Mouse (Mus musculus): ENCODE results near the gene Rnf167. TPM values are rescaled to one million over a fixed set of nuclear protein-coding genes. Genes with fewer than 3 reads are reported as not detected.

Rnf167 gene
- total and polyA plus RNA-seq, 3 experiments: 23.5 to 31.7 (median 25.5) TPM

GRCm38 (mm10) chr11:70663101-70663500, 16.1 kb downstream of the Rnf167 start:
- Histone ChIP-seq H3K9me3 (replicated peaks; ENCODE audit: low read length) (no peaks in the 10 kb centered on the region), H3K79me2 (replicated peaks; ENCODE audit: control insufficient read depth, extremely low read depth, insufficient read depth, poor library complexity, severe bottlenecking) (peaks cover 19% of the 10 kb centered on the region), H3K4me3 (replicated peaks in 1 of 3; ENCODE audit: low read depth in 2 of 3, low read length in 2 of 3, poor library complexity in 1 of 3) (no peak overlapping the region), H3K27ac (ENCODE audit: insufficient read depth, low read depth) (no peak overlapping the region), H3K36me3 (replicated peaks in 1 of 2; ENCODE audit: control insufficient read depth in 1 of 2, insufficient read depth in 1 of 2, low read length in 1 of 2) (peaks cover 46 to 91% of the 10 kb centered on the region in 2 experiments), H3K4me1 (ENCODE audit: control insufficient read depth in 1 of 2, insufficient read depth in 2 of 2) (peaks cover 10 to 25% of the 10 kb centered on the region in 2 experiments), H3K9ac (ENCODE audit: insufficient read depth, low read depth) (no peak overlapping the region), H3K4me2 (ENCODE audit: insufficient read depth, low read depth, poor library complexity, severe bottlenecking) (no peak overlapping the region), H3K27me3 (replicated peaks) (no peaks in the 10 kb centered on the region)
- DNase-seq (ENCODE audit: extremely low read depth): no peak
- TF ChIP-seq MAZ (IDR thresholded peaks at IDR 0.05; ENCODE audit: low read depth, low read length) (no peak), KAT2A (IDR thresholded peaks at IDR 0.05; ENCODE audit: insufficient replicate concordance, low read length) (no peak), MXI1 (IDR thresholded peaks at IDR 0.05; ENCODE audit: low read depth, low read length) (no peak), UBTF (IDR thresholded peaks at IDR 0.05; ENCODE audit: low read depth, low read length) (no peak), MYC (IDR thresholded peaks at IDR 0.05; ENCODE audit: low read depth, low read length) (no peak), SMC3 (IDR thresholded peaks at IDR 0.05; ENCODE audit: low read depth, low read length) (no peak), RAD21 (IDR thresholded peaks at IDR 0.05; ENCODE audit: low read depth, low read length) (no peak), CHD2 (IDR thresholded peaks at IDR 0.05; ENCODE audit: low read length) (no peak), JUN (IDR thresholded peaks at IDR 0.05; ENCODE audit: insufficient read depth, low read depth, low read length) (no peak), HCFC1 (IDR thresholded peaks at IDR 0.05; ENCODE audit: low read depth, low read length) (no peak), ETS1 (conservative IDR thresholded peaks at IDR 0.05; ENCODE audit: low read depth, low read length) (no peak)
- dilution Hi-C loops (cut with MboI; ENCODE audit: extremely low pct_ligation_motif_present, extremely low pct_unique_long_range_greater_than_20kb, low sequenced_read_pairs) (no loop called here), in situ Hi-C loops (cut with MboI; ENCODE audit: low pct_ligation_motif_present, low pct_unique_long_range_greater_than_20kb, low sequenced_read_pairs) (no loop called here)

DNA sequence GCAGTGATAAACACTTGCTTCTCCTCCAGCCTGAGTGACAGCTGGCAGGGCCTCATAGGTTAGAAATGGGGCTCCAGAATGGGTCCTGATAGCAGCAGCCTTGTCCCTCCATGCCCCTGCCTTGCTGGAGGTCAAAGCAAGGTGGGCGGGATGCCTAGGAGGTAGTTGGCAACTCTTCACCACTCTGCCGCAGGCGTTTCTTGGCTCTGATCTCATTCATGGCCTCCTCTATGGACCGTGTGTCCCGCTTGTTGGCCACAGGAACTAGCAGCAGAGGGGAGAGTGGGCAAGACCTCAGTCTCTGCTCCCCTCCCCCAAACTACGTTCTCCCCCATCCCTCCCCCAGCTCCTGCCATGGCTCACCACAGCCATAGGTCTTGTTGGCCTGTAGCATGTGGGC, 16.9 kb downstream of the Rnf167 start:
- in situ Hi-C loops (cut with MboI; ENCODE audit: low pct_ligation_motif_present, low pct_unique_long_range_greater_than_20kb, low sequenced_read_pairs) (no loop called here), dilution Hi-C loops (cut with MboI; ENCODE audit: extremely low pct_ligation_motif_present, extremely low pct_unique_long_range_greater_than_20kb, low sequenced_read_pairs) (no loop called here)
- peaks cover 46 to 83% of the 10 kb centered on the region in 2 experiments for H3K36me3 ChIP-seq (replicated peaks in 1 of 2; ENCODE audit: control insufficient read depth in 1 of 2, insufficient read depth in 1 of 2, low read length in 1 of 2)
- DNase-seq (ENCODE audit: extremely low read depth): no peak
- H3K9me3 ChIP-seq (replicated peaks; ENCODE audit: low read length): no peaks in the 10 kb centered on the region
- no peak overlapping the region for H3K27ac ChIP-seq (ENCODE audit: insufficient read depth, low read depth)
- peaks cover 10 to 19% of the 10 kb centered on the region in 2 experiments for H3K4me1 ChIP-seq (ENCODE audit: control insufficient read depth in 1 of 2, insufficient read depth in 2 of 2)
- H3K27me3 ChIP-seq (replicated peaks): no peaks in the 10 kb centered on the region
- no peak overlapping the region for H3K9ac ChIP-seq (ENCODE audit: insufficient read depth, low read depth)
- H3K4me2 ChIP-seq (ENCODE audit: insufficient read depth, low read depth, poor library complexity, severe bottlenecking): no peak overlapping the region
- H3K79me2 ChIP-seq (replicated peaks; ENCODE audit: control insufficient read depth, extremely low read depth, insufficient read depth, poor library complexity, severe bottlenecking): peaks cover 22% of the 10 kb centered on the region
- TF ChIP-seq RCOR1 (conservative IDR thresholded peaks at IDR 0.05; ENCODE audit: low read depth, low read length): no peak
- no peak for TF ChIP-seq ELF1 (IDR thresholded peaks at IDR 0.05; ENCODE audit: low read depth, low read length)
- no peak for TF ChIP-seq GABPA (IDR thresholded peaks at IDR 0.05; ENCODE audit: insufficient replicate concordance, low read depth, low read length)
- TF ChIP-seq USF2 (conservative IDR thresholded peaks at IDR 0.05; ENCODE audit: low read depth, low read length): no peak
- no peak for TF ChIP-seq NELFE (IDR thresholded peaks at IDR 0.05; ENCODE audit: low read depth, low read length)
- no peak for TF ChIP-seq ETS1 (conservative IDR thresholded peaks at IDR 0.05; ENCODE audit: low read depth, low read length)
- TF ChIP-seq PAX5 (IDR thresholded peaks at IDR 0.05; ENCODE audit: low read length): no peak
- no peak for TF ChIP-seq POLR2AphosphoS2 (IDR thresholded peaks at IDR 0.05; ENCODE audit: low read depth, low read length)
- no peak for TF ChIP-seq MAZ (IDR thresholded peaks at IDR 0.05; ENCODE audit: low read depth, low read length)
- no peak for TF ChIP-seq BHLHE40 (IDR thresholded peaks at IDR 0.05; ENCODE audit: low read depth, low read length)
- no peak overlapping the region for H3K4me3 ChIP-seq (replicated peaks in 1 of 3; ENCODE audit: low read depth in 2 of 3, low read length in 2 of 3, poor library complexity in 1 of 3)

Data from CH12.LX (cell line).